Mouse (Mus musculus) left cerebral cortex, postnatal 36 days (tissue): Measurements from ENCODE around the gene Uimc1. TPM values are rescaled to one million over a fixed set of nuclear protein-coding genes. Genes with fewer than 3 reads are reported as not detected.

Source experiments
- DNase-seq, 2 experiments: peaks; one replicate each; pipeline ENCODE4 v3.0.0; 2021 to 2022; ENCODE audit warnings: low spot score in 2 of 2, mixed read lengths in 1 of 2
- intact Hi-C: fragments of 180-260 bp; cut with DNase I; formaldehyde crosslinking; loops from one replicate; pipeline ENCODE4 v1.15.1; 2025
- total RNA-seq, 2 experiments: library from RNA; stranded (reverse); gene quantifications; 2 replicates each; pipeline ENCODE4 v1.2.3; 2021

Gene Uimc1
- total RNA-seq, 2 experiments from 2014 or later = 16.6 to 22.2 TPM

DNA sequence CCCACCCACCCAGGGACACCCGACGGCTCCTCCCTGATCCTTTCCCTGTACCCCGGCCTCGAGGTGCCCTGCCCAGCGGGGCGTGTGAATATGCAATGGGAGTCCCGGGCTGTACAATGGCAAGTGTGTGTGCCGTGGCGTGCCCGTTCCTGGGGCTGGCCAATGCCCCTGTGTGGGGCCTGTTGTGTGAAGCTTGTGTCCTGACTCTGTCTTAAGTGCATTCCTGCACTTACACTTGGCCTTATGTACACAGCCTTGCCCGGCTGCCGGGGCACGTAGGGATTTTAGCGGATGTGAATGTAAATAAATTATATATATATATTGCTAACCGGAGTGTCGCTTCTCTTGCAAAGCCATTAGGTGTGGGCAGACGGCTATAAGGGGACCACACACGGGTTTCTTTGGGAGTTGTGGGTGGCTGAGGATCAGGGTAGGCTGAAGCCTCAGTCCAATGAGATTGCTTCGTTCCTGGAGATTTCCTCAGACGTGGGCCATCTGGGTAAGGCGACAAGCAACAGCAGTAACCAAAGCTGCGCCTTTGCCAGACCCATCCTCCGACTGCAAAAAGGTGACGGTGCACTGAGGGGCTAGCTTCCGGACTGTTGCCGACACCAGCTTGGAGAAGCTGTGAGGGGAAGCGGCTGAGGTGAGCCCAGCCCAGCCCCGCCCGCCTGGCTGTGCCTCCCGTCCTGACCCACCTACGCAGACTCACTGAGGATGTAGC, 94.2 kb downstream of the Uimc1 start:
- DNase-seq = peak; percentile 40 to 60
- intact Hi-C loops = no loop called here

- no peak for DNase-seq
- intact Hi-C loops = no loop called here
These were observed 95.5 kb downstream of the Uimc1 start for GRCm38 (mm10) chr13:55004646-55005045.

DNA sequence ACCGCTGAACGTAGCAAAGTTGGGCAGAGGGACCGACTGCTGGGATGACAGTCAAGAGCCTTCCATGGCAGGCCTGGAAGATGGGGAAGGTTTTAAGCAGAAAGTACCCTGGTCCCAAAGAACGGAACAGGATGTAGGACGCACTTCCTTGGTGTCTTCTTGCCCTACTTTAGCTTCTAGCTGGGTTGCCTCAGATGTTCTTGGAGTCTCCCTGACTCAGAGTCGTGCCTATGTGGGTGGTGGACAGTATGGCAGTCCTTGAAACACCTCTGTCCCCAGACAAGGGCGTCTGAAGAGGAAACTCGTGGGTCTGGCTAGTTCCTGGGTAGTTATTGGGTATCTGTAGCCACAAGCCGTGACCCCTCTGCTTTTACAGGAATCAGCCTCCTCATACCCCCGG, 98.0 kb downstream of the Uimc1 start:
- peak in 1 of 2 experiments; percentile 42 for DNase-seq
- intact Hi-C loops = no loop called here

GRCm38 (mm10) chr13:55000433-55000832, 99.7 kb downstream of the Uimc1 start:
- intact Hi-C loops = loop anchor here (1.0 kb wide), 1 partner anchor 51 kb away; the partner anchor contains the start of gene Unc5a
- DNase-seq = peak; percentile 70 to 78

DNA sequence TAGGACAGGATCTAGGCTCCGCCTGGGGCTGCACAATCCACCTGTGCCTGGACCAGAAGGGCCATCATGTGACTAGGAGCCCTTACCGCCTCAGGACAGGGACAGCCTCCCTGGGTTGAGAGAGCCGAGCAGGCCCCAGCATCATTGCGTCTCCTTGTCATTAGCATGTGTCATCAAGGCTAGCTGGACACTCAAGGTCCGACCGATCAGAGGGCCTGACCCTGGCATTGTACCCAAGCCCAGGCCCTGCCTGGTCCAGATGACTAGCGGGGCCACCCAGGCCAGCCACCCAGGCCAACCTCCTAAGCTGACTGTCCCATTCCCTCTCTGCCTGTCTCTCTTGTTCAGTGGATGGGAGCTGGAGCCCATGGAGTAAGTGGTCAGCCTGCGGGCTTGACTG, 102.5 kb downstream of the Uimc1 start:
- DNase-seq = no peak
- intact Hi-C loops = no loop called here

GRCm38 (mm10) chr13:54995161-54995560, 104.9 kb downstream of the Uimc1 start:
- DNase-seq = no peak

DNA sequence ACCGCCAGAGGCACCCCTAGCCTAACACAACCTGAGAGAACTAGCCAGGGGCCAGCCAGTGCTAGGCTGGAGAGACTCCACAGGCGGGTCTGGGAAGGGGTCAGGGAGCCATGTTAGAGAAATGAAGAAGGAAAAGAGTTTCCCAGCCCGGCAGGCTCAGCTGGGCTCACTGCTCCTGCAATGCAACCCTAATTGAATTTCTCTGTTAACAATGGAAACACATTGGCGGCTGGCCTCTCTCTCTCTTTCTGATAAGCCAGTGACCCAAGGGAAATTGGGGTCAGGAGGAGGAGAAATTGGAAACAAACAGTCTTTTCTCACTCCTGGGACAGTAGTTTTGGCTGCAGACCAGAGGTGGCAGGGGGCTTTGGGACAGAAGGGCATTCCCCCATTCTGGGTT, 105.5 kb downstream of the Uimc1 start:
- intact Hi-C loops = no loop called here
- no peak for DNase-seq

More at GRCm38 (mm10) chr13:54995161-54995560, 104.9 kb downstream of the Uimc1 start:
- intact Hi-C loops = no loop called here

GRCm38 (mm10) chr13:54992215-54992614, 107.9 kb downstream of the Uimc1 start:
- intact Hi-C loops = no loop called here
- no peak for DNase-seq

DNA sequence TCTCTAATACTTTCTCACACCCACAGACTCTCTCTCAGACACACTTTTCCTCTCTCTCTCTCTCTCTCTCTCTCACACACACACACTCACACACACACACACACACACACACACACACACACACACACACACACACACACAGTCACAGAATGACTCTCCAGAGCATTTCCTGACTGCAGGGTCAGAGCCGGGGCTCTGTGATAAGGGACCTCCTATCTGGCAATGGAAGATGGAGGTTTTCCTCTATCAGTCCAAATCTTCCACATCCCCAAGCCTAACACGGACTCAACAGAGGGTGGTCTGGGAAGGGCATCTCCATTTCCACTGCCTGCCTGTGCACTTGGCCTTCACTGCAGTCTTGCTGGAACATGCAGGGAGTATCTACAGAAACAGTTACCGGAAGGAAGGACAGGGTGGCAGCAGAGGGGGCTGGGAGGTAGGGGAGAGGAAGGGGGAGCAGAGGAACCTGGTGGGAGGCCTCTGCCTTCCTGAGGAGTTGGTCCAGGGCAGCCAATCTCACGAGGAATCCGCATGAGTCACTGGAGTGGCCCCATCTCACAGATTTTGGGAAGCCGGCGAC, 111.8 kb downstream of the Uimc1 start:
- DNase-seq = no peak
- intact Hi-C loops = no loop called here

DNA sequence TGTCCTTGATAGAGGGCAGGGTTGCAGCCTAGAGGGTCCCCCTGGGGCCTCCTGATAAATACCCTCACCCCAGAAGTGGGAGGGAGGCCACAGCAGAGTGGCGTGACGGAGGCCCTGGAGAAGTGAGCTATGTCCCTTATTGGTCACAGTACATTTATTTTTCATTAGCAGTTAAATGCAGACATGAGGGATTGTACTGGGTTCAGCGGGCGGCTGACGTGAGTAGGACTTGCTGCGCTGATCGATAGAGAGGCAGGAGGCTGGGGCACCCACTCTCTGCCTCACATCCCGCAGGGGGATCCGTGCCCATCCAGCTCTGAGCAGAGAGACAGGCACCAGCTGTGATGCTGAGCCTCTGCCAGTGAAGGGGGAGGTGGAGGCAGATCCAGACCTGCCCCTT, 112.7 kb downstream of the Uimc1 start:
- DNase-seq = no peak
- intact Hi-C loops = no loop called here

GRCm38 (mm10) chr13:54983614-54984013, 116.5 kb downstream of the Uimc1 start:
- no peak for DNase-seq
- intact Hi-C loops = no loop called here

DNA sequence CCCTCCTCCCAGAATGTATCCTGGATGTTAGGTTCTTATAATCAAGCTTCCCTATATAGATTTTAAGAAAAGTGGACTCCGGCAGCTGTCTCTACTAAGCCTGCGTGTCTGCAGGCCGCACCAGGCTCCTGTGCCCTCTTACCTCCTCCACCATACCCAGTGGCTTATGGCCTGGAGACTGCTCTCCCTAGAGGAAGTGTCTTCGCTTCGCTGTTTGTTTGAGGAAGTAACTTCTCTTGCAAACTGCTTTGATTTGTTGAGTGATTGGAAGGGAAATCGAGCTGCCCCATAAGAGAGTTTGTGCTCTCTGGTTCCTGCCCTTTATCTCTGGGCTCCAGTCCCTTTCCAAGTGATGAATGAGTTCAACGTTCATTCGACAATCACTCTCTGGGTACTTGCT, 117.1 kb downstream of the Uimc1 start:
- intact Hi-C loops = no loop called here
- no peak for DNase-seq

DNA sequence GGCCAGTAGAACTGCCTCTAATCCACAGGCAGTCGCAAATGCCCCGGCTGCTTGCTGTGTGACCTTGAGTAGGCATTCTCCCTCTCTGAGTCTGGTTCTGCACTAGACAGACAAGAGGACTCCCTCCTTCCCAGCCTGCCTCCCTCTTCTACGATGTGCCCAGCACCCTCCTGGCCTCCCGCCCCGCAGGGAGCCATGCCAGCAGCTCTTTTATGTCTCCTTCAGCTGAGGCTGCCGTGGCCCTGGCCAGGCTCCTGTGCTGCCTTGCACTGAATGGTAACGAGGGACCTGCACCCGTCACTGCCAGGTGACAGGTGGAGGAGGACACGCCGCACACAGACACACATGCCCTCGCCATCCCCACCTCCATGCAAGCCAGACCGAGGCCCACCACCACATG, 119.1 kb downstream of the Uimc1 start:
- intact Hi-C loops = no loop called here
- DNase-seq = no peak

DNA sequence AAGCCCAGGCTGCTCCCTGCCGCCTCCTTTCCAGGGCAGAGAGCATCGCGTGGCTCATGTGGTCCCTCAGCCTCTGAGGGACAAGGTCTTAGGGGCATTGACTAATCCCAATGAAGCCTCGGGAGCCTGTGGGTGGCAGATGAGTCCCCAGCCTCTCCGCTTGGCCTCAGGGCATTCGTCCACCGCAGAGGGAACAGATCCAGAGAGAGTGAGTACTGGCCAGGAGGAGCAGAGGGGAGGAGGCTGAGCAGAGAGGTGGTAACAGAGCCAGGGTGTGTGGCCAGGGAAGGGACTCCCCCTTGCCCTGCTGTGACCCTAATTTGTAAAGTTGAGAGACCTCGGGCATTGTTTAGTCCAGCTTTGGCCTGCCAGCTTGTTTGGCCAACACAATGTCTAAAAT, 121.3 kb downstream of the Uimc1 start:
- intact Hi-C loops = no loop called here
- no peak for DNase-seq

Other genes with a start within 250 kb of the Uimc1 start
- 100 to 1,000 TPM in 1 of 2 experiments, 10 to 100 TPM in 1; 96.3 to 101 TPM for gene Unc5a, start 150.9 kb downstream of the Uimc1 start, total RNA-seq
- gene Hk3, start 78.9 kb downstream of the Uimc1 start, total RNA-seq = 1 to 10 TPM; 1.1 to 1.7 TPM
- gene Zfp346, start 5.0 kb upstream of the Uimc1 start, total RNA-seq = 10 to 100 TPM; 39.0 to 47.3 TPM
- gene Gm17617, start 33.2 kb upstream of the Uimc1 start, total RNA-seq = not detected
- under 1 TPM; 0.18 to 0.30 TPM for gene Fgfr4, start 52.3 kb upstream of the Uimc1 start, total RNA-seq
- gene Nsd1, start 109.5 kb upstream of the Uimc1 start, total RNA-seq = 100 to 1,000 TPM; 105 to 134 TPM
- gene Prelid1, start 220.2 kb upstream of the Uimc1 start, total RNA-seq = 100 to 1,000 TPM; 159 to 185 TPM
- 10 to 100 TPM; 80.9 to 86.8 TPM for gene Rab24, start 221.6 kb upstream of the Uimc1 start, total RNA-seq
- gene Mxd3, start 229.5 kb upstream of the Uimc1 start, total RNA-seq = 1 to 10 TPM; 1.4 to 2.5 TPM